12 mouse cellular contexts compared by ENCODE assay signal in the genomic region with DNA sequence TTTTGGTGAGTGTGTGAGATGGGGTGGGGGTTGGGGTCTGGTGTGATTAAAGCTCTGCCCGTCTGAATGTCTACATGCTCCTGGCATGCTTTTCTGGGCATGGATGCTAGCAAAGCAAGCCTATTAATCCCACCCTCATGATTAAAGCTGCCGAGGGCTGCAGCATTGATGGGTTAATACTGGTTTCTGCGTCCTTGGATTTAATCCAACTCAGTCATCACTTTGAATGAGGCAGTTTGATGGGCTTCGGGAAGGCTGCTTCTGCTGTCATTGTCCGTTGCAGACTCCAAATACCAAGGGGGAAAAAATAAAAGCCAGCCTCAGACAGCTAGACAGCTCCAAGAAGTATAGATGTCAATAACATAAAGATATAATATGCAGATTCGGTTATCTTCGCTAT.
A peak's percentile ranks its signal among the peaks of the same experiment; 100 is the strongest.
DNase-seq lines count a peak whose midpoint lies in the region; ATAC-seq and TF ChIP-seq lines count a peak whose summit lies in the region.
"Had no signal": no experiment of that assay in that cellular context is flagged by ENCODE, and none has a peak within 500 bp of the region (broad histone marks: within the 10 kb centered on the region; RNA-seq: fewer than 3 reads in every experiment).

No protein-coding gene starts in this region.

- peak overlapping the region; percentile 2; the same call in 1 of the 2 replicates for H3K4me2 ChIP-seq in heart, postnatal 0 days (ENCODE audit: low read depth, low read length)
- H3K4me2 ChIP-seq in embryonic facial prominence, embryonic 15.5 days (replicated peaks), result peak overlapping the region; percentile 2; the same call in 1 of the 2 replicates
- H3K4me2 ChIP-seq in midbrain, embryonic 11.5 days, result peak overlapping the region; percentile 16; the same call in 1 of the 2 replicates
- H3K4me2 ChIP-seq: limb, embryonic 15.5 days had no signal

- H3K9me3 ChIP-seq in heart, postnatal 0 days (replicated peaks; ENCODE audit: control insufficient read depth, low read length), result no peaks in the 10 kb centered on the region
- H3K9me3 ChIP-seq in embryonic facial prominence, embryonic 15.5 days (replicated peaks), result no peaks in the 10 kb centered on the region
- H3K9me3 ChIP-seq in midbrain, embryonic 11.5 days (ENCODE audit: control insufficient read depth, low read length), result no peaks in the 10 kb centered on the region
- H3K9me3 ChIP-seq: limb, embryonic 15.5 days had no signal

- no peaks in the 10 kb centered on the region for H3K36me3 ChIP-seq in heart, postnatal 0 days (replicated peaks; ENCODE audit: control insufficient read depth, insufficient read depth, low read length)
- no peaks in the 10 kb centered on the region for H3K36me3 ChIP-seq in embryonic facial prominence, embryonic 15.5 days
- no peaks in the 10 kb centered on the region for H3K36me3 ChIP-seq in midbrain, embryonic 11.5 days (ENCODE audit: control insufficient read depth, insufficient read depth, low read length)
- H3K36me3 ChIP-seq: limb, embryonic 15.5 days had no signal

- H3K9ac ChIP-seq in heart, postnatal 0 days (replicated peaks; ENCODE audit: low read depth, low read length), result no peak overlapping the region
- no peak overlapping the region for H3K9ac ChIP-seq in embryonic facial prominence, embryonic 15.5 days
- no peak overlapping the region for H3K9ac ChIP-seq in midbrain, embryonic 11.5 days (ENCODE audit: low read length)
- H3K9ac ChIP-seq: limb, embryonic 15.5 days had no signal

- no peak for TF ChIP-seq EP300 in heart, postnatal 0 days (IDR thresholded peaks at IDR 0.05; ENCODE audit: low read depth)

- WGBS in heart, postnatal 0 days, result 37% methylated on average over 7 of the region's 7 CpGs
- 26% methylated on average over 7 of the region's 7 CpGs for WGBS in embryonic facial prominence, embryonic 15.5 days
- WGBS in midbrain, embryonic 11.5 days, result 25% methylated on average over 7 of the region's 7 CpGs

- DNase-seq in heart, postnatal 0 days (ENCODE audit: low spot score), result no peak
- DNase-seq in heart, postnatal 4 days, result no peak
- DNase-seq in adrenal gland, adult 8-10 months, result peak; percentile 12
- no peak for DNase-seq in midbrain, embryonic 11.5 days (ENCODE audit: low spot score, missing footprints)
- no peak for DNase-seq in thymus, postnatal 36 days
- DNase-seq in urinary bladder, adult 18-20 months (ENCODE audit: low spot score in 2 of 2), result no peak
- DNase-seq in right cerebral cortex, adult 2 months (ENCODE audit: low spot score in 2 of 2), result no peak
- DNase-seq: gastrocnemius, postnatal 36 days; kidney, adult 2 months had no signal

- no peak overlapping the region for H3K4me3 ChIP-seq in heart, postnatal 0 days (ENCODE audit: low read depth, low read length)
- H3K4me3 ChIP-seq in embryonic facial prominence, embryonic 15.5 days (replicated peaks), result no peak overlapping the region
- no peak overlapping the region for H3K4me3 ChIP-seq in midbrain, embryonic 11.5 days (ENCODE audit: low read depth, low read length)
- H3K4me3 ChIP-seq: limb, embryonic 15.5 days had no signal

- TF ChIP-seq CTCF in heart, postnatal 0 days (IDR thresholded peaks at IDR 0.05; ENCODE audit: low read depth), result no peak

- H3K27me3 ChIP-seq in heart, postnatal 0 days (ENCODE audit: control insufficient read depth, insufficient read depth, low read length), result no peaks in the 10 kb centered on the region
- H3K27me3 ChIP-seq in embryonic facial prominence, embryonic 15.5 days, result no peaks in the 10 kb centered on the region
- no peaks in the 10 kb centered on the region for H3K27me3 ChIP-seq in midbrain, embryonic 11.5 days (ENCODE audit: control insufficient read depth, insufficient read depth, low read length)
- H3K27me3 ChIP-seq: CH12.LX; limb, embryonic 15.5 days had no signal

- no peak for ATAC-seq in heart, postnatal 0 days (ENCODE audit: insufficient read depth, low read depth)
- no peak for ATAC-seq in embryonic facial prominence, embryonic 15.5 days (ENCODE audit: insufficient number of reproducible peaks, low FRiP score, low TSS enrichment, low read depth)
- peak; percentile 82 for ATAC-seq in midbrain, embryonic 11.5 days (ENCODE audit: low FRiP score)

- H3K27ac ChIP-seq in heart, postnatal 0 days (ENCODE audit: low read depth), result no peak overlapping the region
- no peak overlapping the region for H3K27ac ChIP-seq in embryonic facial prominence, embryonic 15.5 days (replicated peaks)
- no peak overlapping the region; the same call in 1 of the 2 replicates for H3K27ac ChIP-seq in midbrain, embryonic 11.5 days (ENCODE audit: low read depth, low read length)
- H3K27ac ChIP-seq: limb, embryonic 15.5 days had no signal

- H3K4me1 ChIP-seq in heart, postnatal 0 days (ENCODE audit: control insufficient read depth, insufficient read depth), result peaks cover 24% of the 10 kb centered on the region
- H3K4me1 ChIP-seq in embryonic facial prominence, embryonic 15.5 days, result peaks cover 10% of the 10 kb centered on the region
- H3K4me1 ChIP-seq in midbrain, embryonic 11.5 days (ENCODE audit: control insufficient read depth, insufficient read depth, low read length), result peaks cover 18% of the 10 kb centered on the region
